Mouse (Mus musculus): Measurements from ENCODE around the gene Lekr1.

The Lekr1 gene

GRCm38 (mm10) chr3:65839664-65840063 lies 173.6 kb downstream of the Lekr1 start:
- no peak for DNase-seq (ENCODE audit: low spot score)

- no peak for DNase-seq (ENCODE audit: low spot score)
These were observed 175.1 kb downstream of the Lekr1 start for GRCm38 (mm10) chr3:65841175-65841574.

- no peak for DNase-seq (ENCODE audit: low spot score)
These were observed 176.6 kb downstream of the Lekr1 start for GRCm38 (mm10) chr3:65842515-65843184.

GRCm38 (mm10) chr3:65843185-65843552 lies 177.1 kb downstream of the Lekr1 start:
- DNase-seq (ENCODE audit: low spot score): no peak

GRCm38 (mm10) chr3:65844302-65844701 lies 178.3 kb downstream of the Lekr1 start:
- no peak for DNase-seq (ENCODE audit: low spot score)

GRCm38 (mm10) chr3:65844851-65845552 lies 179.0 kb downstream of the Lekr1 start:
- no peak for DNase-seq (ENCODE audit: low spot score)

GRCm38 (mm10) chr3:65847158-65847787 lies 181.2 kb downstream of the Lekr1 start:
- DNase-seq (ENCODE audit: low spot score): no peak

- no peak for DNase-seq (ENCODE audit: low spot score)
These were observed 187.7 kb downstream of the Lekr1 start for GRCm38 (mm10) chr3:65853746-65854145.

GRCm38 (mm10) chr3:65855521-65855920 lies 189.5 kb downstream of the Lekr1 start:
- no peak for DNase-seq (ENCODE audit: low spot score)

GRCm38 (mm10) chr3:65858118-65858517 lies 192.1 kb downstream of the Lekr1 start:
- DNase-seq (ENCODE audit: low spot score): no peak

- DNase-seq (ENCODE audit: low spot score): no peak
These were observed 192.8 kb downstream of the Lekr1 start for GRCm38 (mm10) chr3:65858741-65859348.

- no peak for DNase-seq (ENCODE audit: low spot score)
These were observed 193.7 kb downstream of the Lekr1 start for GRCm38 (mm10) chr3:65859750-65860149.

GRCm38 (mm10) chr3:65860903-65861302 lies 194.9 kb downstream of the Lekr1 start:
- DNase-seq (ENCODE audit: low spot score): no peak

- DNase-seq (ENCODE audit: low spot score): no peak
These were observed 195.4 kb downstream of the Lekr1 start for GRCm38 (mm10) chr3:65861471-65861881.

GRCm38 (mm10) chr3:65863297-65863696 lies 197.3 kb downstream of the Lekr1 start:
- DNase-seq (ENCODE audit: low spot score): peak; percentile 52

GRCm38 (mm10) chr3:65863762-65864377 lies 197.8 kb downstream of the Lekr1 start:
- DNase-seq (ENCODE audit: low spot score): no peak

- no peak for DNase-seq (ENCODE audit: low spot score)
These were observed 202.9 kb downstream of the Lekr1 start for GRCm38 (mm10) chr3:65868931-65869330.

- DNase-seq (ENCODE audit: low spot score): no peak
These were observed 203.7 kb downstream of the Lekr1 start for GRCm38 (mm10) chr3:65869724-65870123.

- peak; percentile 51 for DNase-seq (ENCODE audit: low spot score)
These were observed 205.2 kb downstream of the Lekr1 start for GRCm38 (mm10) chr3:65871188-65871603.

- DNase-seq (ENCODE audit: low spot score): no peak
These were observed 205.7 kb downstream of the Lekr1 start for GRCm38 (mm10) chr3:65871609-65872272.

GRCm38 (mm10) chr3:65873093-65873830 lies 207.2 kb downstream of the Lekr1 start:
- no peak for DNase-seq (ENCODE audit: low spot score)
